Mouse (Mus musculus): ENCODE measurements around the gene Mlxipl. TPM values are rescaled to one million over a fixed set of nuclear protein-coding genes. Genes with fewer than 3 reads are reported as not detected.

The Mlxipl gene
- polyA plus RNA-seq, 1 experiment: 304 TPM

DNA sequence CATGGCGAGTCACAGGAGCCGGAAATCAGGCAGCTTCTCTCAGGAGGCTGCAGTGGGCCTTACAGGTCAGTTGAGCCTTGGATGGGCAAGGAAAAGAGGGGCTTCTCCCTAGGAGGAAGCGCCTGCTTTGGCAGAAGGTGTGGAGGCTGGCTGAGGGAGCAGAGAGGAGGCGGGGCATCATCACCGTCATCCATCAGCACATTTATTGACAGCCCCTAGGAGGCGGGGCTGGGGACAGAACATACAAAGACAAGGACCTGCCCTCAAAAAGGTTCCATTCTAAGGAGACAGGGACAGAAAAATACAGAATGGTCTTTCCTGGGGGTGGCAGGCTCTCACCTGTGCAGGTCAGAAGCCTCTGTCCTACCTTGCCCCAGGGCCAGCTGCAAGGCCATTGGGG, 17.0 kb upstream of the Mlxipl start:
- TF ChIP-seq CTCF (IDR thresholded peaks at IDR 0.05; ENCODE audit: extremely low read depth, insufficient read length, insufficient replicate concordance, low read depth, low read length) (no peak), POLR2A (IDR thresholded peaks at IDR 0.05; ENCODE audit: low read depth, low read length) (no peak)
- H3K36me3 ChIP-seq (ENCODE audit: control insufficient read depth, insufficient read depth, low read length): peaks cover under 1% of the 10 kb centered on the region; the same call in 1 of the 2 replicates
- H3K27me3 ChIP-seq (ENCODE audit: control insufficient read depth, insufficient read depth, low read length): no peaks in the 10 kb centered on the region
- H3K27ac ChIP-seq (ENCODE audit: insufficient read depth, low read depth, low read length): no peak overlapping the region
- 82% methylated on average over 6 of the region's 6 CpGs for WGBS
- H3K4me1 ChIP-seq (ENCODE audit: control insufficient read depth, insufficient read depth, insufficient read length, low read length): peaks cover 9% of the 10 kb centered on the region
- H3K4me3 ChIP-seq (ENCODE audit: low read depth, low read length): no peak overlapping the region

DNA sequence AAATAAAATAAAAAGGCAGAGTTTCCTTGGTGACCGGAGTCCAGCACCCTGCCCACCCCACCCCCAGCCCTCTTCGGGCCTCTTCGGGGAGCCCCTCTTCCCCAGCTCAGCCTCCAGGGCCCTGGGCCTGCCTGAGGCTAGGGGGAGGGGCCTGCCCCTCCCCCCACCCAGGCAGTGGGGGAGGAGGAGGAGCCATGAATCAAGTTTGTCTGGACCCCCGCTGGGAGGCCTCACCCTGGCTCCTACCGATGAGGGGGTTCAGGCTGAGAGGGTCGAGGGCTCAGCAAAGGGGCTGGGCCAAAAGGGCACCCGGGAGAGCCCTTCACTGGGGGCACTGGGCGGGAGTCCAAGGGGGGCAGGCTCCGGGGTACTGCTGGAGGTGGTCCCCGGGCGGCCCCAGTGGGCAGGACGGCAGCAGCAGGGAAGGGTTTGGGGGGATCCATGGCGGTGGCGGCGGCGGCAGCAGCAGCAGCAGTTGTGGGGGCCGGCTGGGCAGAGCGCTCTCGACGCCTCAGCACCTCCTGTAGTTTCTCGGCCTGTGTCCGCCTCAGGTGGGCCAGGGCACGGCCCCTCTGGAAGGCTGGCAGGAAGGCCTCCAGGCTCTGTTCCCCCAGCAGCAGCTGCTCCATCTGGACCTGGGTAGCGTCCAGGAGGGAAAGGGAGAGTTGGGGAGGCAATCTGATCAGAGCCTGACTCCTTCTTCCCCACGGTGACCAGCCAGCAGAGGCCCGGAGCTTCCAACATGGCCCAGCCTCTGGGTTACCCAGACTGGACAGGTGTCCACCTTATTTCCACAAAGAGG, 16.1 kb upstream of the Mlxipl start:
- 69% methylated on average over 26 of the region's 26 CpGs for WGBS
- H3K27ac ChIP-seq (ENCODE audit: insufficient read depth, low read depth, low read length): no peak overlapping the region
- no peaks in the 10 kb centered on the region for H3K27me3 ChIP-seq (ENCODE audit: control insufficient read depth, insufficient read depth, low read length)
- no peak overlapping the region for H3K4me3 ChIP-seq (ENCODE audit: low read depth, low read length)
- H3K36me3 ChIP-seq (ENCODE audit: control insufficient read depth, insufficient read depth, low read length): no peaks in the 10 kb centered on the region
- peaks cover 11% of the 10 kb centered on the region for H3K4me1 ChIP-seq (ENCODE audit: control insufficient read depth, insufficient read depth, insufficient read length, low read length)
- TF ChIP-seq CTCF (IDR thresholded peaks at IDR 0.05; ENCODE audit: extremely low read depth, insufficient read length, insufficient replicate concordance, low read depth, low read length): no peak
- no peak for TF ChIP-seq POLR2A (IDR thresholded peaks at IDR 0.05; ENCODE audit: low read depth, low read length)

DNA sequence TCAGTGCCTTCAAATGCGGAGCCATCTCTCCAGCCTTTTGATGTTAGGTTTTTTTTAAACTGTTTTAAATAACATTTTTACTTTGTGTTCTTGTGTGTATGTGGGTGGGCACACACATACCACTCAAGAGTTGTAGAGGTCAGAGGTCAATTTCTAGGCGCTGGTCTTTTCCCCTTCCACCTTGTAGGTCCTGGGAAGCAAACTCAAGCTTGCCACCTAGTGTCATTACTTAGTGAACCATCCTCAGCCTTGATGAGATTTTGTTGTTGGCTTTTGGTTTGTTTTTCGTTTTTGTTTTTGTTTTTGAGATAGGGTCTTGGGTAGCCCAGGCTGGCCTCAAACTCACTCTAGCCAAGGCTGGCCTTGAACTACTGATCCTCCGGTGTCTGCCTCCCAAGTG, 14.0 kb upstream of the Mlxipl start:
- Histone ChIP-seq H3K4me3 (ENCODE audit: low read depth, low read length) (no peak overlapping the region), H3K4me1 (ENCODE audit: control insufficient read depth, insufficient read depth, insufficient read length, low read length) (peaks cover 13% of the 10 kb centered on the region), H3K27me3 (ENCODE audit: control insufficient read depth, insufficient read depth, low read length) (no peaks in the 10 kb centered on the region), H3K27ac (ENCODE audit: insufficient read depth, low read depth, low read length) (no peak overlapping the region), H3K36me3 (ENCODE audit: control insufficient read depth, insufficient read depth, low read length) (no peaks in the 10 kb centered on the region)
- WGBS: 65% methylated on average over 4 of the region's 4 CpGs
- TF ChIP-seq CTCF (IDR thresholded peaks at IDR 0.05; ENCODE audit: extremely low read depth, insufficient read length, insufficient replicate concordance, low read depth, low read length) (no peak), POLR2A (IDR thresholded peaks at IDR 0.05; ENCODE audit: low read depth, low read length) (no peak)

DNA sequence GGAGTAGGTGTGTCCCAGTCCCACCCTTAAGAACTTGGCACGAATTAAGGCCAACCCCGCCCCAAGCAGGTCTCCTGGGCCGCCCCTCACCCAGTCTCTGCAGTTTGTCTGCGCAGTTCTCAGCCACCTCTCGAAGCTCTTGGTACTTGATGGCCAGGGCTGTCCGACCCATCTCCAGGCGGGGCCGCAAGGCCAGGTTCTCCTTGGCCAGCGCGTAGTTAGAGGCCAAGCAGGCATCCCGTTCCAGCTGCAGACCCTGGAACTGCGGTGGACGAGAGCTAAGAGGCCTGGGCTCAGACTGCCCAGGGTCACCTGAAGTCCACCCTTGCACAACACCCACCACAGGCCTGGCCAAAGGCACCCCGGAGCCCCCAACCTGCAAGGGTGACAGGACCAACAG, 13.3 kb upstream of the Mlxipl start:
- H3K36me3 ChIP-seq (ENCODE audit: control insufficient read depth, insufficient read depth, low read length): no peaks in the 10 kb centered on the region
- no peaks in the 10 kb centered on the region for H3K27me3 ChIP-seq (ENCODE audit: control insufficient read depth, insufficient read depth, low read length)
- 68% methylated on average over 14 of the region's 14 CpGs for WGBS
- peaks cover 14% of the 10 kb centered on the region for H3K4me1 ChIP-seq (ENCODE audit: control insufficient read depth, insufficient read depth, insufficient read length, low read length)
- H3K27ac ChIP-seq (ENCODE audit: insufficient read depth, low read depth, low read length): no peak overlapping the region
- no peak overlapping the region for H3K4me3 ChIP-seq (ENCODE audit: low read depth, low read length)
- TF ChIP-seq CTCF (IDR thresholded peaks at IDR 0.05; ENCODE audit: extremely low read depth, insufficient read length, insufficient replicate concordance, low read depth, low read length) (no peak), POLR2A (IDR thresholded peaks at IDR 0.05; ENCODE audit: low read depth, low read length) (no peak)

DNA sequence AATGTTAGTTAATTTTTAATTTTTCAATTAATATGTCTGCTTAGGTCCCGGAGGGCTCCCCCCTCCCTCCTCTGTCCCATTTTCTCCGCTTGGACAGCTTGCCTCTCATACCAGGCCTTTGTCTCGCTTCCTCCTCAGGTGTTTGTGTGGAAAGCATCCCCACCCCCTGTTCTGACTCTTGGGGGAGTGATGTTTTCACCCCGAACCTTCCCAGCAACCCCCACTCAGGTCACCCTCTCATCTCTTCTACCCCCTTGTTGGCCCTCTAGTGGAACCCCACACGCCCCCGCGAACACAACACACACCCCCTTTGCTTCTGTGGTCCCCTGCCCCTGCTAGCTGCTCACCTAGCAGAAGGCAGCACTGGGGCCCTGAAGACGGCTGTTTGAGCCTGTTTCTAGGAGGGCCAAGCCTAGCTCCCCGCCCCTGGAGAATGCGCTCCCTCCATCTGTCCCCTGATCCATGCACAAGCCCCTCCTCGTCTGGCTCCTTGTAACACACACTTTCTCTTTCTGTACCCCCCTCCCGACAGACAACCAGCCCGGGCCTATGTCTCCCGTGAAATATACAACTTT, 12.7 kb upstream of the Mlxipl start:
- Histone ChIP-seq H3K4me1 (ENCODE audit: control insufficient read depth, insufficient read depth, insufficient read length, low read length) (peaks cover 14% of the 10 kb centered on the region), H3K27me3 (ENCODE audit: control insufficient read depth, insufficient read depth, low read length) (no peaks in the 10 kb centered on the region), H3K4me3 (ENCODE audit: low read depth, low read length) (peak overlapping the region; percentile 41), H3K27ac (ENCODE audit: insufficient read depth, low read depth, low read length) (no peak overlapping the region), H3K36me3 (ENCODE audit: control insufficient read depth, insufficient read depth, low read length) (no peaks in the 10 kb centered on the region)
- 17% methylated on average over 14 of the region's 14 CpGs for WGBS
- no peak for TF ChIP-seq POLR2A (IDR thresholded peaks at IDR 0.05; ENCODE audit: low read depth, low read length)
- no peak for TF ChIP-seq CTCF (IDR thresholded peaks at IDR 0.05; ENCODE audit: extremely low read depth, insufficient read length, insufficient replicate concordance, low read depth, low read length)

DNA sequence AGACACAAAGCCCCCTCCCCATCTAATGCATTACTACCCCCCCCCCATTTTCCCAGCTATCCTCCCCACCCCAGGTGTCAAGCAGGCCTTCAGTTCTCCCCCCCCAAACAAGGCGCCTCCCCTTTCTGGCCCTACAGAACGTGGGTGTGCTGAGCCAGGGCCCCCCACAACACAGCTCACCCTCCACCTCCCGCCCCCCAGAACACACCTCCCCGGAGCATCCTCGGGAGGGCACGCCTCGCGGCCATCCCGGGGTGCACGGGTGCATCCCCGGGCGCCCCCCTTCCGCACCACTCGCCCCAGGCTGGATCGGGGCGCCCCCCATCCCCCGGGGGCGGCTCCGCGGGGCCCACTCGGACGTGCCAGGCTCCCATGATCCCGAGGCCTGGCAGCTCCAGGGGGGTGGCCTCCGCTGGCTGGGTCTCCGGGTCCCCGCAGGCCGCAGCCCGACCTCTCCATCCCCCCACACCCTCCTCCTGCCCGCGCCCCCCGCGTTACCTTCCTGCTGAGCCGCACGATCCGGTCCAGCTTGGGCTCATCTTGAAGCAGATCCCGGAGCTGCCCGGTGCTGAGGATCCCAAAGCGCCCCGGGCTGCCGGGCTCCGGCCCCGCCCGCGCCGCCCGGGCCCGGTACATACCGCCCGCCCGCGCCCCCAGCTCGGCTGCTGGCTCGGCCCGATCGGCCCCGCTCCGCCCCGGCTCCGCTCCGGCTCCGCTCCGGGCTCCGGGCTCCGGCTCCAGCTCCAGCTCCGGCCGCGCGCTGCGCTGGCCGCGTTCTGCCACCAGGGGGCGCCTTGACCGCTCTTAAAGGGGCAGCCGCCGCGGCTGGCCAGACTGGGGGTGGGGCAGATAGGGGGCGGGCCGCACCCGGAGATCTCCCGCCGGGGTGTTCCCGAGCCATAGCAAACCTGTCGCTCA, 11.9 kb upstream of the Mlxipl start, which contains the start of gene Vps37d:
Gene Vps37d, minus strand, starts transcription at position 703 of the 918 bp plus-strand sequence.
- H3K36me3 ChIP-seq (ENCODE audit: control insufficient read depth, insufficient read depth, low read length): no peaks in the 10 kb centered on the region
- 1% methylated on average over 75 of the region's 83 CpGs for WGBS
- peaks cover 14% of the 10 kb centered on the region for H3K4me1 ChIP-seq (ENCODE audit: control insufficient read depth, insufficient read depth, insufficient read length, low read length)
- H3K27ac ChIP-seq (ENCODE audit: insufficient read depth, low read depth, low read length): no peak within 1 kb of the TSS
- no peaks in the 10 kb centered on the region for H3K27me3 ChIP-seq (ENCODE audit: control insufficient read depth, insufficient read depth, low read length)
- peak; percentile 74 for TF ChIP-seq CTCF (IDR thresholded peaks at IDR 0.05; ENCODE audit: extremely low read depth, insufficient read length, insufficient replicate concordance, low read depth, low read length)
- TF ChIP-seq POLR2A (IDR thresholded peaks at IDR 0.05; ENCODE audit: low read depth, low read length): no peak
- H3K4me3 ChIP-seq (ENCODE audit: low read depth, low read length): peak within 1 kb of the TSS; percentile 70
